Mouse (Mus musculus) forebrain, postnatal 0 days (tissue): ENCODE results near the gene Mfsd2a. TPM values are rescaled to one million over a fixed set of nuclear protein-coding genes. Genes with fewer than 3 reads are reported as not detected.

Experiments
- ATAC-seq: fragments of 200-750 bp; cut with Nextera tagmentation; 2 replicates; pipeline ENCODE4 v1.8.0; 2017; ENCODE audit warnings: mild to moderate bottlenecking, moderate library complexity
- DNase-seq: peaks from one replicate; pipeline ENCODE4 v3.0.0-alpha.2; 2015
- H3K27ac ChIP-seq: fragments of 300-500 bp; sonication (generic); 2 replicates; pipeline ENCODE4 v1.5.1; 2014; ENCODE audit warnings: low read depth, mild to moderate bottlenecking, antibody characterized with exemption, low read length, moderate library complexity, mixed read lengths
- H3K27me3 ChIP-seq: fragments of 300-500 bp; sonication (generic); 2 replicates; pipeline ENCODE4 v1.6.1; 2014; ENCODE audit warnings: mild to moderate bottlenecking, low read length, mixed read lengths; ENCODE audit not compliant: insufficient read depth
- H3K36me3 ChIP-seq: fragments of 300-500 bp; sonication (generic); 2 replicates; pipeline ENCODE4 v1.6.1; 2014; ENCODE audit warnings: mild to moderate bottlenecking, moderate library complexity; ENCODE audit not compliant: insufficient read depth
- H3K4me1 ChIP-seq: fragments of 300-500 bp; sonication (generic); 2 replicates; pipeline ENCODE4 v1.6.1; 2014; ENCODE audit warnings: antibody characterized with exemption; ENCODE audit not compliant: insufficient read depth
- H3K4me2 ChIP-seq: fragments of 300-500 bp; sonication (generic); 2 replicates; pipeline ENCODE4 v1.6.1; 2014; ENCODE audit warnings: low read depth, mild to moderate bottlenecking, moderate library complexity
- H3K4me3 ChIP-seq: fragments of 300-500 bp; sonication (generic); 2 replicates; pipeline ENCODE4 v1.5.1; 2014; ENCODE audit warnings: low read depth, low read length, mixed read lengths
- H3K9ac ChIP-seq: fragments of 300-500 bp; sonication (generic); 2 replicates; pipeline ENCODE4 v1.6.1; 2014; ENCODE audit warnings: mild to moderate bottlenecking
- H3K9me3 ChIP-seq: fragments of 300-500 bp; sonication (generic); 2 replicates; pipeline ENCODE4 v1.6.1; 2016; ENCODE audit warnings: low read length
- CTCF ChIP-seq: sonication (generic); IDR thresholded peaks from 2 replicates; pipeline ENCODE4 v1.5.1; 2016; ENCODE audit warnings: antibody characterized with exemption, control low read depth, low read depth
- WGBS: fragments of 180-500 bp; shearing (Covaris S2); extraction: QIAGEN DNeasy Blood & Tissue Kit; methylation state at CpG from one replicate; pipeline ENCODE4 v1.1.7; 2014; 5-methylcytosine and 5-hydroxymethylcytosine counted together
- polyA plus RNA-seq: library from polyadenylated mRNA; unstranded; fragments of >200 nt; fragmentation: Nextera tagmentation; extraction: Ambion mirVana; gene quantifications from 2 replicates; pipeline ENCODE4 v1.2.1, GENCODE M21; 2015
- total RNA-seq: library from RNA; depleted of rRNA; stranded (reverse); fragments of >200 nt; gene quantifications from 2 replicates; pipeline ENCODE4 v1.2.3, GENCODE M21; 2014

Mfsd2a gene
- total and polyA plus RNA-seq, 2 experiments from 2014 or later, result 33.4 to 40.7 TPM

DNA sequence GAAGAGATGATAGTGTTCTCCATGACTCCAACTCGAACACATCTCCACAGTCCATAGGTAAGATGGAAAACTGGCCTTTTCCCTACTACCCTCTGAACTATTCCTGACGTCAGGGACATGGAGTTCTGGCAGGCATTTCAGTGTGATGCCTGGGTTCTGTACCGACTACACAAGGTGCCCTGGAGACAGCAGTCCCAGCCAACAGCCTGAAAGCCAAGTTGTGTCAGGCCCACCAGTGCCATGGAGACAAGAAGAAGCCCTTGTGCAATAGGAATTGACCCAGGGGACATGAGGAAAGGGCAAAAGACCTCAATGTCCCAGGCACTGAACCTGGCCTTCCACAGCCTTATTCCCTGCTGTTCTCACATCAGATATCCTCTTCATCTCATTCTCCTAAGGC is 18.8 kb upstream of the Mfsd2a start:
- H3K4me2 ChIP-seq, result no peak overlapping the region
- no peaks in the 10 kb centered on the region for H3K36me3 ChIP-seq
- H3K27ac ChIP-seq, result no peak overlapping the region
- no peak for ATAC-seq
- WGBS, result 74% methylated on average over 3 of the region's 3 CpGs
- H3K27me3 ChIP-seq, result peaks cover 9% of the 10 kb centered on the region
- H3K9ac ChIP-seq, result no peak overlapping the region
- no peak for DNase-seq
- H3K4me3 ChIP-seq, result no peak overlapping the region
- no peaks in the 10 kb centered on the region for H3K4me1 ChIP-seq
- H3K9me3 ChIP-seq, result no peaks in the 10 kb centered on the region
- no peak for TF ChIP-seq CTCF

DNA sequence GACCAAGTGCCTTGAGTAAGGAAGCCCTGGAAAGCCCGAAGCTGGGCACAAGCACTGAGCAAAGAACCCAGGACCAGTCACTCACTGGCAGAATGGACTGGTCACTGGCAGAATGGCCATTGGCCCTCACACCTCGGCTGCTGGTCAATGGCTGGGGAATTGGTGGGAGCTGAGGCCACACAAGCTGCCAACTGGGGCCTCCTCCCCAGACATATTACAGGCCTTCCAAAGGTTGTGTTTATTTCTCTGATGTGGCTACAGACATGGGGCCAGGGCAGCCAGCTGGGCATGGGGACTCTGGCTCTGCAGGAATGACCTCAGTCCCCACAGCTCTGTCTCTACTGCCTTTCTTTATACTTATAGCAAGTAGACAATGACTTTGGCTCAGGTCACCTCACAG is 17.9 kb upstream of the Mfsd2a start:
- H3K36me3 ChIP-seq, result no peaks in the 10 kb centered on the region

GRCm38 (mm10) chr4:122976885-122977284 is 15.9 kb upstream of the Mfsd2a start:
- H3K4me2 ChIP-seq, result no peak overlapping the region
- no peak overlapping the region for H3K27ac ChIP-seq
- no peaks in the 10 kb centered on the region for H3K4me1 ChIP-seq
- no peaks in the 10 kb centered on the region for H3K9me3 ChIP-seq
- no peak for TF ChIP-seq CTCF
- 68% methylated on average over 4 of the region's 4 CpGs for WGBS
- ATAC-seq, result no peak
- no peak overlapping the region for H3K4me3 ChIP-seq
- H3K9ac ChIP-seq, result no peak overlapping the region
- DNase-seq, result no peak
- H3K36me3 ChIP-seq, result no peaks in the 10 kb centered on the region
- no peaks in the 10 kb centered on the region for H3K27me3 ChIP-seq

More for the DNA sequence above, 17.9 kb upstream of the Mfsd2a start:
- Histone ChIP-seq H3K27ac (no peak overlapping the region), H3K4me2 (no peak overlapping the region), H3K27me3 (peaks cover 9% of the 10 kb centered on the region), H3K4me1 (no peaks in the 10 kb centered on the region), H3K4me3 (no peak overlapping the region), H3K9me3 (no peaks in the 10 kb centered on the region), H3K9ac (no peak overlapping the region)
- 96% methylated on average over 2 of the region's 2 CpGs for WGBS
- TF ChIP-seq CTCF, result no peak
- ATAC-seq (no peak), DNase-seq (no peak)

DNA sequence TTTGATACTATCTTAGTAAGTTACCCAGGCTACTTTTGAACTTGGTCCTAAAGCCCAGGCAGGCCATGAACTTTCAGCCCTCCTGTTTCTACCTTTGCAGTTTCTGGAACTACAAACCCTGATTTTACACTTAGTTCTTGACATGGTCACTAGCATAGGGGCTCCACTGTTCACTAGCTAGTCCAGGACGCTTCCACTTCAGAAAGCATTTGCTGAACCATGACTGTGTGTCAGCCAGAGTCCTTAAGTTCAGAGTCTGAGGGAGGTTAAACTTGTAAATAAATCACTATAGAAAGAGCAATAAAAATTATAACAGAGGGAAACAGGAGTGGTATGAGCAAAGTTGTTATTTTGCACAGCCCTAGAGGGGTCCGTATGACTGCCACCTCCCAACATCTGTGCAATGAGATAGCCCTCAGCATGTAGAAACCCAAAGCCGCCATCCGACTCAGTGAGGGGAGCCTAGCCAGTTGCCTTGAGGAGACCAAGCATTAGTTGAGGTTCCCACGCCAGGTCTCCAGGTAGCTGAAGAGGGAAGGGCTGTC is 14.1 kb upstream of the Mfsd2a start:
- H3K4me2 ChIP-seq, result no peak overlapping the region
- H3K36me3 ChIP-seq, result no peaks in the 10 kb centered on the region
- 90% methylated on average over 5 of the region's 5 CpGs for WGBS
- no peak for TF ChIP-seq CTCF
- H3K27me3 ChIP-seq, result no peaks in the 10 kb centered on the region
- no peak overlapping the region for H3K9ac ChIP-seq
- no peak for DNase-seq
- no peak overlapping the region for H3K27ac ChIP-seq
- ATAC-seq, result no peak
- no peaks in the 10 kb centered on the region for H3K4me1 ChIP-seq
- no peak overlapping the region for H3K4me3 ChIP-seq
- H3K9me3 ChIP-seq, result no peaks in the 10 kb centered on the region

DNA sequence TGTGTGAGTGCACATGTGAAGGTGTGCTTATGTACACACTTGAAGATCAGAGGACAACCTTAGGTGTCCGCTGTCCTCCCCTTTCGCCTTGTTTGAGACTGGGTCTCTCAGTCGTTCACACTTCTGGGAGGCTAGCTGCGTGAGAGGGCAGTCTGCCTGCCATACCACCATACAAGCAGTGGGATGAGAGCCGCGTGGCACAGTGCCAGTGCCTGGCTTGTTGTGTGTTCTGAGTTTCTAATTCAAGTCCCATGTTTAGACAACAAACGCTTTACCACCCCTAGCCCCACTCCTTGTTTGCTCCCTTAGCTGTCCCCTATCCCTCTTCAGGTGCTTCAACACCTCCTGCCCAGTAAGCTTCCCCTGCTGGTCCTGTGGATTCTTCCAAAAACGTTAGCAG is 11.1 kb upstream of the Mfsd2a start:
- Histone ChIP-seq H3K4me3 (no peak overlapping the region), H3K4me1 (no peaks in the 10 kb centered on the region), H3K9me3 (no peaks in the 10 kb centered on the region), H3K4me2 (no peak overlapping the region), H3K27me3 (no peaks in the 10 kb centered on the region), H3K27ac (no peak overlapping the region), H3K36me3 (no peaks in the 10 kb centered on the region), H3K9ac (no peak overlapping the region)
- no peak for TF ChIP-seq CTCF
- WGBS, result 54% methylated on average over 8 of the region's 8 CpGs
- ATAC-seq (no peak), DNase-seq (no peak)

GRCm38 (mm10) chr4:122971646-122972045 is 10.7 kb upstream of the Mfsd2a start:
- Histone ChIP-seq H3K9me3 (no peaks in the 10 kb centered on the region), H3K27ac (no peak overlapping the region), H3K4me3 (no peak overlapping the region), H3K36me3 (no peaks in the 10 kb centered on the region), H3K4me1 (no peaks in the 10 kb centered on the region), H3K9ac (no peak overlapping the region), H3K4me2 (no peak overlapping the region), H3K27me3 (no peaks in the 10 kb centered on the region)
- no peak for DNase-seq
- no peak for TF ChIP-seq CTCF
- no peak for ATAC-seq
- 90% methylated on average over 4 of the region's 4 CpGs for WGBS

- Histone ChIP-seq H3K9me3 (no peaks in the 10 kb centered on the region), H3K27me3 (no peaks in the 10 kb centered on the region), H3K9ac (no peak overlapping the region), H3K4me1 (no peaks in the 10 kb centered on the region), H3K27ac (no peak overlapping the region), H3K4me3 (no peak overlapping the region), H3K4me2 (no peak overlapping the region), H3K36me3 (no peaks in the 10 kb centered on the region)
- no peak for ATAC-seq
- no peak for DNase-seq
- 79% methylated on average over 4 of the region's 4 CpGs for WGBS
- TF ChIP-seq CTCF, result no peak
Observed at GRCm38 (mm10) chr4:122971191-122971590, 10.2 kb upstream of the Mfsd2a start.
